Comparison of ENCODE assay signal across 22 mouse cellular contexts in the genomic region with DNA sequence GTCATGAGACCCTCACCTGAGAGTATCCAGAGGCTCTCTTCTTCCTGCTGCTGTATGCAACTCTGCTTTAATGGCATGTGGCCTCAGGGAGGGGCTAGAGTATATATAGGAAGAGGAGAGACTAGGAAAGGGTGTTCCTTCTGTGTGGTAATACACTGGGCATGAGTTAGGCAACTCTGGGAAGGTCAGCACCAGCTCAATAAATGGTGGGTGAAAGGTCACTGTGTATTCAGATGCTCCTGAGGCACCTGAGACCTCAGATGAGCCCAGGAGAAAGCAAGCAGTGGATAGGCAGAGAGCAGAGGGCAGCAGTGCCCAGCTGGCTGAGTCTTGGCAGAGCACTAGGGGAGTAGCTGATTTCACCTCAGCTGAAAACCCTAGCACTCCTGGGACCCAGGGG. TPM values are rescaled to one million over a fixed set of nuclear protein-coding genes. Genes with fewer than 3 reads are reported as not detected.
"Had no signal": no experiment of that assay in that cellular context is flagged by ENCODE, and none has a peak within 500 bp of the region (broad histone marks: within the 10 kb centered on the region; RNA-seq: fewer than 3 reads in every experiment).

No protein-coding gene starts in this region.

- H3K9ac ChIP-seq: kidney, embryonic 15.5 days; liver, embryonic 14.5 days; midbrain, embryonic 13.5 days; neural tube, embryonic 13.5 days had no signal

- H3K27ac ChIP-seq: kidney, embryonic 15.5 days; left cerebral cortex, adult 2 months; liver, embryonic 14.5 days; midbrain, embryonic 10.5 days; midbrain, embryonic 13.5 days; neural tube, embryonic 13.5 days had no signal

- ATAC-seq: midbrain, embryonic 13.5 days; midbrain, embryonic 16.5 days had no signal

- H3K27me3 ChIP-seq: kidney, embryonic 15.5 days; midbrain, embryonic 13.5 days; neural tube, embryonic 13.5 days had no signal

- H3K9me3 ChIP-seq: kidney, embryonic 15.5 days; megakaryocyte, embryonic 14.5 days; midbrain, embryonic 10.5 days; midbrain, embryonic 13.5 days; neural tube, embryonic 13.5 days had no signal

- H3K4me1 ChIP-seq: kidney, embryonic 15.5 days; midbrain, embryonic 10.5 days; midbrain, embryonic 13.5 days; neural tube, embryonic 13.5 days had no signal

- DNase-seq: kidney, adult 11 months; kidney, adult 8-10 months; kidney, postnatal 10 days; kidney, postnatal 36 days; layer of hippocampus, postnatal 36 days; lung, adult 2 months; lung, postnatal 14 days; retina, postnatal 1 day; right cerebral cortex, postnatal 25 days; thymus, postnatal 25 days had no signal

- H3K36me3 ChIP-seq: kidney, embryonic 15.5 days; midbrain, embryonic 10.5 days; midbrain, embryonic 13.5 days; neural tube, embryonic 13.5 days had no signal

- H3K4me2 ChIP-seq: kidney, embryonic 15.5 days; midbrain, embryonic 13.5 days; neural tube, embryonic 13.5 days had no signal

- H3K4me3 ChIP-seq: kidney, embryonic 15.5 days; left cerebral cortex, adult 2 months; megakaryocyte, embryonic 14.5 days; midbrain, embryonic 10.5 days; midbrain, embryonic 13.5 days; myocyte; neural tube, embryonic 13.5 days had no signal

RNA-seq across cellular contexts. Expression of gene Pla2g4d, which starts 4.3 kb away (rescaled TPM):
- polyA plus RNA-seq: liver, embryonic 14.5 days; lung, embryonic 16.5 days; midbrain, embryonic 13.5 days; myocyte had no signal

RNA-seq across cellular contexts. Expression of gene Pla2g4f, which starts 29.3 kb away (rescaled TPM):
- polyA plus RNA-seq: kidney, embryonic 15.5 days; limb, embryonic 11.5 days; liver, embryonic 14.5 days; midbrain, embryonic 10.5 days; midbrain, embryonic 13.5 days; midbrain, embryonic 16.5 days; neural tube, embryonic 13.5 days had no signal

RNA-seq across cellular contexts. Expression of gene Pla2g4e, which starts 39.6 kb away (rescaled TPM):
- polyA plus RNA-seq: limb, embryonic 11.5 days; liver, embryonic 14.5 days; spleen, adult 2 months had no signal
